Mouse (Mus musculus) kidney, postnatal 0 days (tissue): ENCODE results near the gene Zfp592. TPM values are rescaled to one million over a fixed set of nuclear protein-coding genes. Genes with fewer than 3 reads are reported as not detected.

Source experiments
- ATAC-seq: fragments of 200-750 bp; cut with Nextera tagmentation; replicated peaks from 2 replicates; pipeline ENCODE4 v1.8.0; 2017; ENCODE audit warnings: low read depth, moderate number of reproducible peaks, moderate TSS enrichment, moderate library complexity; ENCODE audit not compliant: low FRiP score
- DNase-seq: peaks from one replicate; pipeline ENCODE4 v3.0.0-alpha.2; 2016; ENCODE audit warnings: low spot score
- H3K27ac ChIP-seq: fragments of 300-500 bp; sonication (generic); 2 replicates; pipeline ENCODE4 v1.5.1; 2014; ENCODE audit warnings: mild to moderate bottlenecking
- H3K27me3 ChIP-seq: fragments of 300-500 bp; sonication (generic); 2 replicates; pipeline ENCODE4 v1.6.1; 2014; ENCODE audit warnings: low read length, mixed read lengths; ENCODE audit not compliant: insufficient read depth
- H3K36me3 ChIP-seq: fragments of 300-500 bp; sonication (generic); 2 replicates; pipeline ENCODE4 v1.6.1; 2014; ENCODE audit warnings: low read length, mixed read lengths; ENCODE audit not compliant: insufficient read depth
- H3K4me1 ChIP-seq: fragments of 300-500 bp; sonication (generic); replicated peaks from 2 replicates; pipeline ENCODE4 v1.6.1; 2014; ENCODE audit warnings: antibody characterized with exemption, low read length, mixed read lengths; ENCODE audit not compliant: insufficient read depth
- H3K4me2 ChIP-seq: fragments of 300-500 bp; sonication (generic); 2 replicates; pipeline ENCODE4 v1.6.1; 2014; ENCODE audit warnings: mild to moderate bottlenecking, low read length, moderate library complexity, mixed read lengths
- H3K4me3 ChIP-seq: fragments of 300-500 bp; sonication (generic); replicated peaks from 2 replicates; pipeline ENCODE4 v1.5.1; 2014; ENCODE audit warnings: low read depth, low read length
- H3K9ac ChIP-seq: fragments of 300-500 bp; sonication (generic); 2 replicates; pipeline ENCODE4 v1.6.1; 2014; ENCODE audit warnings: low read depth, low read length
- H3K9me3 ChIP-seq: fragments of 300-500 bp; sonication (generic); replicated peaks from 2 replicates; pipeline ENCODE4 v1.6.1; 2016; ENCODE audit warnings: low read length, inconsistent platforms, mixed read lengths
- CTCF ChIP-seq: IDR thresholded peaks from 2 replicates; pipeline ENCODE4 v1.5.1; 2016; ENCODE audit warnings: antibody characterized with exemption, low read depth, mild to moderate bottlenecking, moderate library complexity
- WGBS: fragments of 180-500 bp; shearing (Covaris S2); extraction: QIAGEN DNeasy Blood & Tissue Kit; methylation state at CpG from one replicate; pipeline ENCODE4 v1.1.7; 2014; 5-methylcytosine and 5-hydroxymethylcytosine counted together
- polyA plus RNA-seq: library from polyadenylated mRNA; unstranded; fragments of >200 nt; fragmentation: Nextera tagmentation; extraction: Ambion mirVana; gene quantifications from 2 replicates; pipeline ENCODE4 v1.2.1, GENCODE M21; 2015

The Zfp592 gene
- polyA plus RNA-seq, 1 experiment from 2014 or later: 9.7 TPM

DNA sequence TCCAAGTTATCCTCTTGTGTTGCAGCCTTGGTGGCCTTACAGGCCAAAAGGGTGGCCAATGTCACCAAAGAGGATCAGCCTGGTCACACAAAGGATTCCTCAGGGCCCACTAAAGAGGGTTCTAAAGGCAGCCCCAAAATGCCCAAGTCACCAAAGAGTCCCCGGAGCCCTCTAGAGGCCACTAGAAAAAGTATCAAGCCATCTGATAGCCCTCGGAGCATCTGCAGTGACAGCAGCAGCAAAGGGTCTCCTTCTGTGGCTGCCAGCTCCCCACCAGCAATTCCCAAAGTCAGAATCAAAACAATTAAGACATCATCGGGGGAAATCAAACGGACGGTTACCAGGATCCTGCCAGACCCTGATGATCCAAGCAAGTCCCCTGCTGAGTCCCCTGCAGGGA lies 30.6 kb downstream of the Zfp592 start:
- Histone ChIP-seq H3K4me2 (no peak overlapping the region), H3K9me3 (no peaks in the 10 kb centered on the region), H3K9ac (no peak overlapping the region), H3K27me3 (no peaks in the 10 kb centered on the region), H3K36me3 (peaks cover 36% of the 10 kb centered on the region), H3K4me1 (no peaks in the 10 kb centered on the region), H3K4me3 (no peak overlapping the region), H3K27ac (no peak overlapping the region)
- 74% methylated on average over 5 of the region's 5 CpGs for WGBS
- ATAC-seq (no peak), DNase-seq (peak; percentile 32)
- peak; percentile 46 for TF ChIP-seq CTCF

DNA sequence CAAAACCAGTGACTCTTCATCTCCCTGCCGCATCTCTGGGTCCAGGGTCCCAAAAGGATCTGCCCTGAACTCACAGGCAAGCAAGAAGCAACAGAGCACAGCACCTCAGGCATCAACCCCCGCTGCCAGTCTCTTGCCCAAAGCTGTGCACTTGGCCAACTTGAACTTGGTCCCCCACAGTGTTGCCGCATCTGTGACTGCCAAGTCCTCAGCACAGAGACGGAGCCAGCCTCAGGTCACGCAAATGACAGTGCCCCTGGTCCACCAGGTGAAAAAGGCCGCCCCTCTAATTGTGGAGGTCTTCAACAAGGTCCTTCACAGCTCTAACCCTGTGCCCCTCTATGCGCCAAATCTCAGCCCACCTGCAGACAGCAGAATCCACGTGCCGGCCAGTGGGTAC lies 31.2 kb downstream of the Zfp592 start:
- no peak for TF ChIP-seq CTCF
- peaks cover 41% of the 10 kb centered on the region for H3K36me3 ChIP-seq
- H3K4me1 ChIP-seq: no peaks in the 10 kb centered on the region
- no peak overlapping the region for H3K4me3 ChIP-seq
- H3K27me3 ChIP-seq: no peaks in the 10 kb centered on the region
- DNase-seq: no peak
- H3K4me2 ChIP-seq: no peak overlapping the region
- ATAC-seq: no peak
- no peaks in the 10 kb centered on the region for H3K9me3 ChIP-seq
- no peak overlapping the region for H3K27ac ChIP-seq
- no peak overlapping the region for H3K9ac ChIP-seq
- WGBS: 97% methylated on average over 9 of the region's 9 CpGs

- H3K4me3 ChIP-seq: no peak overlapping the region
- DNase-seq: no peak
These were observed 32.3 kb downstream of the Zfp592 start for GRCm38 (mm10) chr7:81025751-81026150.

DNA sequence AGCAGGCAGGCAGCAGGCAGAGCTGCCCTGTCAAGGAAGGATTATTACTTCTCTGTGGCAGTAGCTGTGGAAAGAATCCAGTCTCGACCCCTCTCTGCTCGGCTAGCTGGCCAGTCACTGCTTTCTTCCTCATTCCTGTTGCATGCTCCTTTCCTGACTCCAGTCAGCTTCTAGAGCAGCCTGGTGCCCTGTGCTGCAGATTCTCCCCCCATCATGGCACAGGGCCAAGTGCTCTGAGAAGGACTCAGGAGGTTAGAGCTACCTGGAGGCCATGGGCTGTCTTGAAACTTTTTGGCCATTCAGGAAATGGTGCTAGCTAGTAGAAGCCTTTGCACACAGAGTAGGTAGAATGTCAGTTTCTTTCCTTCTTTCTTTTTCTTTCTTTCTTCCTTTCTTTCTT lies 46.2 kb downstream of the Zfp592 start:
- Histone ChIP-seq H3K27ac (no peak overlapping the region), H3K27me3 (no peaks in the 10 kb centered on the region), H3K36me3 (peaks cover 65% of the 10 kb centered on the region), H3K9ac (no peak overlapping the region), H3K4me2 (no peak overlapping the region), H3K4me1 (no peaks in the 10 kb centered on the region), H3K9me3 (no peaks in the 10 kb centered on the region), H3K4me3 (no peak overlapping the region)
- DNase-seq: no peak
- TF ChIP-seq CTCF: no peak
- 55% methylated on average over 2 of the region's 2 CpGs for WGBS
- no peak for ATAC-seq

More at GRCm38 (mm10) chr7:81025751-81026150, 32.3 kb downstream of the Zfp592 start:
- H3K9ac ChIP-seq: no peak overlapping the region
- H3K27me3 ChIP-seq: no peaks in the 10 kb centered on the region
- no peak overlapping the region for H3K27ac ChIP-seq
- no peak for ATAC-seq
- peaks cover 49% of the 10 kb centered on the region for H3K36me3 ChIP-seq
- no peak for TF ChIP-seq CTCF
- no peak overlapping the region for H3K4me2 ChIP-seq
- no peaks in the 10 kb centered on the region for H3K9me3 ChIP-seq
- H3K4me1 ChIP-seq: no peaks in the 10 kb centered on the region
- WGBS: 97% methylated on average over 2 of the region's 2 CpGs

GRCm38 (mm10) chr7:81043023-81043620 lies 49.6 kb downstream of the Zfp592 start:
- Histone ChIP-seq H3K27ac (no peak overlapping the region), H3K9me3 (no peaks in the 10 kb centered on the region), H3K4me2 (no peak overlapping the region), H3K27me3 (no peaks in the 10 kb centered on the region), H3K9ac (no peak overlapping the region), H3K4me1 (no peaks in the 10 kb centered on the region), H3K36me3 (peaks cover 54% of the 10 kb centered on the region), H3K4me3 (no peak overlapping the region)
- no peak for DNase-seq
- no peak for ATAC-seq
- TF ChIP-seq CTCF: no peak
- 80% methylated on average over 5 of the region's 5 CpGs for WGBS

GRCm38 (mm10) chr7:81047847-81048246 lies 54.4 kb downstream of the Zfp592 start:
- Histone ChIP-seq H3K36me3 (peaks cover 10% of the 10 kb centered on the region; the same call in 1 of the 2 replicates), H3K9ac (no peak overlapping the region), H3K4me1 (no peaks in the 10 kb centered on the region), H3K27ac (no peak overlapping the region), H3K4me3 (no peak overlapping the region), H3K27me3 (no peaks in the 10 kb centered on the region), H3K9me3 (no peaks in the 10 kb centered on the region), H3K4me2 (no peak overlapping the region)
- 90% methylated on average over 3 of the region's 3 CpGs for WGBS
- no peak for ATAC-seq
- no peak for DNase-seq
- TF ChIP-seq CTCF: no peak

DNA sequence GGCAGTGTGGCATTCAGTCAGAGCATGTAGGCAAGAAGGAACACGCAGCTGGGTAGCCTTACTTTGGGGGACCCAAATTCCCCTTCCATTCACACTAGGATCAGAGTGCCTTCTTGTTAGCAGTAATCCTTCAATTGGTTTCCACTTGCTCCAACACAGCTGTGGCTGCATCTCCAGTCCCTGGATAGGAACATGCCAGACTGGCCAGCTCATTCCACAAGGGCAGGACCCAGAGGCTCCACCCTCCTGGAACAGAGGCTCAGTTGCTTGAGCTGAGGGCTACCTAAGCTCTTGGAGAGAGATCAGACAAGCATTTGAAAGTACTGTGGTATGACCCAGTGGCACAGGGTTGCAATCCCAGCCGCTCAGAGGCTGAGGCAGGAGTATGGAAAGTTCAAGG lies 55.0 kb downstream of the Zfp592 start:
- H3K4me3 ChIP-seq: no peak overlapping the region
- ATAC-seq (no peak), DNase-seq (no peak)
- H3K9ac ChIP-seq: no peak overlapping the region
- H3K9me3 ChIP-seq: no peaks in the 10 kb centered on the region
- H3K27me3 ChIP-seq: no peaks in the 10 kb centered on the region
- WGBS: 86% methylated on average over 2 of the region's 2 CpGs
- no peak for TF ChIP-seq CTCF
- peaks cover 3% of the 10 kb centered on the region; the same call in 1 of the 2 replicates for H3K36me3 ChIP-seq
- H3K27ac ChIP-seq: no peak overlapping the region
- H3K4me2 ChIP-seq: no peak overlapping the region
- no peaks in the 10 kb centered on the region for H3K4me1 ChIP-seq
